Mouse (Mus musculus): ENCODE results near the gene Wbp1. TPM values are rescaled to one million over a fixed set of nuclear protein-coding genes. Genes with fewer than 3 reads are reported as not detected.
A peak's percentile ranks its signal among the peaks of the same experiment; 100 is the strongest.

The Wbp1 gene
- polyA plus RNA-seq, 2 experiments = 22.0 to 27.7 TPM

DNA sequence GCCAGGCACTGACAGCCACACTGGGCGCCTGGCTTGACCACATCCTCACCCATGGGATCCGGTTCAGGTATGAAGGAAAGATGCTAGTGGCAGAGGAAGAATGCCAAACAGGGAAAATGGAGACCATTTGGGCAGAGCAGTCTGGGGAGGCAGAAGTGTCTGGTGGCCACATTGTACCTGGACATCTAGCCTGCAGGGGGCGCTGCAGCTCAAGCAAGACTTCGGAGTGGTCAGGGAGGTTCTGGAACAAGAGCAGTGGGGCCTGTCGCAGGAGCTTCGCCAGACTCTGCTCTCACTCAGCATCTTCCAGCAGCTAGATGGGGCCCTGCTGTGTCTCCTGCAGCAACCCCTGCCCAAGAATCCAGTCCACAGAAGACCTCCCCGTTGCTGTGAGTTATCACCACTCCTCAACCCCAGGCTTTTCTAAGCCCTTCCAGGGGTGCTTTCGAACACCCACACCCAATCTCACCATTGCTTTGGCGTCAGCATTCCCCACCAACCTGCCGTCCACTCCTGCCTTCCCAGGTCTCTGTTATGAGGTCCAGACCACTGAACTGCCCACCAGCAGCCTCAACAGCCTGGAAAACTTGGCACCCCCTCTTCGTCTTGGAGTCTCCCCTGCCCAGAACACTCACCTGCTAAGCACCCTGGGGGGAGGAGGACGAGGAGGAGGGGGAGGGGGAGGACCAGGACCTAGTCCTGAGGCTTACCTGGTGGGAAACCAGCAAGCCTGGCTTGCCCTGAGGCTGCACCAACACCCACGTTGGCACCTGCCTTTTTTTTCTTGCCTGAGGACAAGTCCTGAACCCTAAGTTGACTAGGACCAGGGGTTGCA is 13.6 kb downstream of the Wbp1 start:
- no peaks in the 10 kb centered on the region for H3K9me3 ChIP-seq (ENCODE audit: control insufficient read depth, low read length)
- WGBS (ENCODE audit: insufficient replicate concordance) = 34% methylated on average over 13 of the region's 13 CpGs
- TF ChIP-seq CTCF (IDR thresholded peaks at IDR 0.05; ENCODE audit: low read depth) (peak; percentile 98), EP300 (IDR thresholded peaks at IDR 0.05; ENCODE audit: low read depth) (no peak)
- peak overlapping the region; percentile 97 for H3K4me2 ChIP-seq (ENCODE audit: low read depth)
- H3K9ac ChIP-seq (replicated peaks) = peak overlapping the region; percentile 4
- ATAC-seq (ENCODE audit: insufficient read depth) (peak; percentile 39), DNase-seq (ENCODE audit: low read depth in 3 of 3, low spot score in 3 of 3) (peak; percentile 72 to 74 (median 72))
- no peaks in the 10 kb centered on the region for H3K27me3 ChIP-seq (ENCODE audit: control insufficient read depth, insufficient read depth, low read length)
- H3K27ac ChIP-seq = peak overlapping the region; percentile 42
- peaks cover 3% of the 10 kb centered on the region; the same call in 1 of the 2 replicates for H3K36me3 ChIP-seq (replicated peaks; ENCODE audit: control insufficient read depth, insufficient read depth, low read depth)
- H3K4me3 ChIP-seq (ENCODE audit: insufficient read depth in 1 of 2, low read depth in 2 of 2, low read length in 2 of 2) = peak overlapping the region; percentile 79 to 99
- H3K4me1 ChIP-seq (replicated peaks; ENCODE audit: control insufficient read depth in 2 of 2, insufficient read depth in 2 of 2, low read length in 1 of 2) = peaks cover 19 to 27% of the 10 kb centered on the region in 2 experiments

DNA sequence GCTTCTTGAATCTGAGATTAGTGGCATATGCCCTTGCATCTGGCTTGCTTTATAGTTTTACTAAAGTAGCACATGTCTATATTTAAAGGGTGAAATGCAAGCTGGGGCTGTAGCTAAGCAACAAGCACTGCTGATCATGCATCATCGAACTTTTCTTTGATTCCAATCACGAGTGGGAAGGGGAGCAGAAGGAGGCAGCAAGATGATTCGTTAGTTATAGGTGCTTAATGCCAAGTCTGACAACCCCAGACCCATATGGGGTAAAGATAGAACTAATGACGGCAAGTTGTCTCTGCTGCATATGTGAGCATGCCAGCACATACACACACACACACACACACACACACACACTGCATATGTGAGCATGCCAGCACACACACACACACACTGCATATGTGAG is 17.2 kb downstream of the Wbp1 start:
- H3K27ac ChIP-seq = no peak overlapping the region

DNA sequence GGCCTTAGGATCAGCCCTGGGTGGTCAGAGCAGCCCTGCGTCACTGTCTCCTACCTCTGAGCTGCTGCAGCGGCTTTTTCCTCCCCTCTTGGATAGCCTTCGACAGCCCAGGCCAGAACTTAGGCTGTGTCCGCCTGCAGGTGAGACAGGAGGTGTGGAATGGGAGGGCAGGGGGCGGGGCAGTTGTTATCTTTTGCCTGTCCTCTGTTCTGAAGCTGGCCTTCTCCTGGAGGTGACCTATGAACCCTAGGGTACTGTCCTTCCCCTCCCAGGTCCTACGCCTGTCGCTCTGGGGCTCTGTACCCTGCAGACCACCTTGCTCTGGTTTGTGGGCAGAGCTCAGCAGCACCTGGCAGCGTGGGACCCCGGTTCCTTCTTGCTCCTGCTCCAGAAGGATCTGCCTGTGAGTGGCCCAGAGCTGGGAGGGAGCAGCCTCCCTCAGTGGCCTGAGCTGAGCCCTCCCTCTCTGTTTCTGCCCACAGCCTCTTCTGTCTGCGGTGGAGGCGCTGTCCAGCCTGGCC is 18.2 kb downstream of the Wbp1 start:
- Histone ChIP-seq H3K36me3 (replicated peaks; ENCODE audit: control insufficient read depth, insufficient read depth, low read depth) (no peaks in the 10 kb centered on the region), H3K9me3 (ENCODE audit: control insufficient read depth, low read length) (no peaks in the 10 kb centered on the region), H3K27me3 (ENCODE audit: control insufficient read depth, insufficient read depth, low read length) (no peaks in the 10 kb centered on the region), H3K4me1 (replicated peaks; ENCODE audit: control insufficient read depth in 2 of 2, insufficient read depth in 2 of 2, low read length in 1 of 2) (peaks cover 13% of the 10 kb centered on the region in 2 experiments), H3K27ac (no peak overlapping the region), H3K4me2 (ENCODE audit: low read depth) (peak overlapping the region; percentile 93), H3K4me3 (ENCODE audit: insufficient read depth in 1 of 2, low read depth in 2 of 2, low read length in 2 of 2) (0 out of 4 replicates have a peak overlapping the region, but pooled peaks of 1 of the 2 experiments have one; percentile 81), H3K9ac (replicated peaks) (no peak overlapping the region)
- ATAC-seq (ENCODE audit: insufficient read depth) = no peak
- no peak for DNase-seq (ENCODE audit: low read depth in 3 of 3, low spot score in 3 of 3)
- no peak for TF ChIP-seq EP300 (IDR thresholded peaks at IDR 0.05; ENCODE audit: low read depth)
- TF ChIP-seq CTCF (IDR thresholded peaks at IDR 0.05; ENCODE audit: low read depth) = 0 out of 2 replicates have a peak, but pooled peaks have one; percentile 22
- WGBS (ENCODE audit: insufficient replicate concordance) = 69% methylated on average over 11 of the region's 11 CpGs

More for the DNA sequence above, 17.2 kb downstream of the Wbp1 start:
- no peak overlapping the region for H3K4me2 ChIP-seq (ENCODE audit: low read depth)
- H3K27me3 ChIP-seq (ENCODE audit: control insufficient read depth, insufficient read depth, low read length) = no peaks in the 10 kb centered on the region
- no peaks in the 10 kb centered on the region for H3K36me3 ChIP-seq (replicated peaks; ENCODE audit: control insufficient read depth, insufficient read depth, low read depth)
- TF ChIP-seq CTCF (IDR thresholded peaks at IDR 0.05; ENCODE audit: low read depth) (no peak), EP300 (IDR thresholded peaks at IDR 0.05; ENCODE audit: low read depth) (no peak)
- no peaks in the 10 kb centered on the region for H3K9me3 ChIP-seq (ENCODE audit: control insufficient read depth, low read length)
- DNase-seq (ENCODE audit: low read depth in 3 of 3, low spot score in 3 of 3) (no peak), ATAC-seq (ENCODE audit: insufficient read depth) (no peak)
- 71% methylated on average over 4 of the region's 4 CpGs for WGBS (ENCODE audit: insufficient replicate concordance)
- H3K4me3 ChIP-seq (ENCODE audit: insufficient read depth in 1 of 2, low read depth in 2 of 2, low read length in 2 of 2) = no peak overlapping the region
- H3K4me1 ChIP-seq (replicated peaks; ENCODE audit: control insufficient read depth in 2 of 2, insufficient read depth in 2 of 2, low read length in 1 of 2) = peaks cover 16 to 17% of the 10 kb centered on the region in 2 experiments
- no peak overlapping the region for H3K9ac ChIP-seq (replicated peaks)

DNA sequence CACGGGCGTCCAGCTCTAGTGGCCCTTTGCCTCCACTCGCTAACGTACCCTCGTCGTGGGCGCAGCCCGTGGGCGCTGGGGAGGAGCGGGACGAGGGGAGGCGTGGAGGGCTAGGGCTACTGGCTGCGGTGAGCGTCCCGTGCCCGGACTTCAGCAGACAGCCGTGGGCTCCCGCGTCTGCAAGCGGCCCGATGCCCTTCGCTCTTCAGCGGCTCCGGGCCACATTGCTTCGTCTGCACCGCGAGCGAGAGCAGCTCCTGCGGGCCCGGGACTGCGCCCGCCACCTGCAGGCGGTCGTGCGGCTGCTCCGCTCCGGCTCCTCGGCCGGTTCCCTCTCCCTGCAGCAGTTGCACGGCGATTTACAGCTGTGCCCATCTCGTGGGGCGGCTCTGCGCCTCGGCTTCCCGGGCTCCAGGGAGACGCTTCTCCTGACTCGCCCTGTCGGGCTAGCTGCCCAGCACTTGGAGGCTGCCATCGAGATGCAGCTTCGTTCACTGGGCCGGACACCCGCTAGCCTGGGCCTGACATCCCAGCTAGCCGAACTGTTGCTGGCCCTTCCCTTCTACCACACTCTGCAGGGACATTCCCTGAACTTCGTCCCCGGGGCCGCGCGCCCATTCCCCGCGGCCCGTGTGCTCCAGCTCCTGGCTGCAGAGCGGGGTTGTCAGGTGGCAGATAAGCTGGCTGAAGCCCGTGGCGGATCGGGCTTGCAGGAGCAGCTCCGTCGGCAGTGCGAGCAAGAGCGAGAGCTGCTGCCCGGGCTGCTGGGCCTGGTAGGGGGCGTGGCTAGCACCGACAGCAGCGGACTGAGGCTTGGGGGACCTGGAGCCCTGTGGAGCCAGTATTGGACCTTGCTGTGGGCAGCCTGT is 19.4 kb downstream of the Wbp1 start:
- Histone ChIP-seq H3K4me3 (ENCODE audit: insufficient read depth in 1 of 2, low read depth in 2 of 2, low read length in 2 of 2) (peak overlapping the region; percentile 63 to 81), H3K36me3 (replicated peaks; ENCODE audit: control insufficient read depth, insufficient read depth, low read depth) (no peaks in the 10 kb centered on the region), H3K4me1 (replicated peaks; ENCODE audit: control insufficient read depth in 2 of 2, insufficient read depth in 2 of 2, low read length in 1 of 2) (peaks cover 8% of the 10 kb centered on the region in 2 experiments), H3K27ac (peak overlapping the region; percentile 60), H3K9me3 (ENCODE audit: control insufficient read depth, low read length) (no peaks in the 10 kb centered on the region), H3K27me3 (ENCODE audit: control insufficient read depth, insufficient read depth, low read length) (no peaks in the 10 kb centered on the region), H3K9ac (replicated peaks) (peak overlapping the region; percentile 86), H3K4me2 (ENCODE audit: low read depth) (peak overlapping the region; percentile 93)
- TF ChIP-seq EP300 (IDR thresholded peaks at IDR 0.05; ENCODE audit: low read depth) (no peak), CTCF (IDR thresholded peaks at IDR 0.05; ENCODE audit: low read depth) (peak; percentile 59)
- ATAC-seq (ENCODE audit: insufficient read depth) (peak; percentile 80), DNase-seq (ENCODE audit: low read depth in 3 of 3, low spot score in 3 of 3) (peak in 2 of 3 experiments; percentile 55 to 62)
- WGBS (ENCODE audit: insufficient replicate concordance) = under 1% methylated on average over 74 of the region's 74 CpGs
